Mouse (Mus musculus): ENCODE results near the gene Lsm3. TPM values are rescaled to one million over a fixed set of nuclear protein-coding genes. Genes with fewer than 3 reads are reported as not detected.
"Not testable (repeated sequence)": the region's sequence is repeated elsewhere in the genome, so short reads cannot be mapped to it uniquely, and the experiment has no call there.

The Lsm3 gene
- polyA plus RNA-seq (2016; fragmentation: Nextera tagmentation; extraction: Ambion mirVana), result 216 and 231 TPM in 2 replicates

GRCm38 (mm10) chr6:91515545-91516449 lies at the start of gene Lsm3, which contains the start of gene Xpc:
TSS of gene Lsm3 (plus strand) at chr6:91515928.
TSS of gene Xpc (minus strand) at chr6:91515888.
- no peaks in the 10 kb centered on the region for H3K9me3 ChIP-seq
- H3K4me1 ChIP-seq, result peaks cover 15% of the 10 kb centered on the region
- under 1% methylated on average over 80 of the region's 80 CpGs for WGBS
- peaks cover 30% of the 10 kb centered on the region for H3K36me3 ChIP-seq
- peak within 1 kb of the TSS; percentile 66 for H3K4me2 ChIP-seq (replicated peaks)
- H3K4me3 ChIP-seq, result peak within 1 kb of the TSS; percentile 82
- H3K27ac ChIP-seq (replicated peaks), result peak within 1 kb of the TSS; percentile 64; the same call in 1 of the 2 replicates
- H3K27me3 ChIP-seq, result no peaks in the 10 kb centered on the region
- ATAC-seq (ENCODE audit: low FRiP score, low read depth), result peak; percentile 99
- H3K9ac ChIP-seq (replicated peaks), result peak within 1 kb of the TSS; percentile 86

- H3K27ac ChIP-seq (replicated peaks), result no peak overlapping the region
- peaks cover 6% of the 10 kb centered on the region for H3K4me1 ChIP-seq
- H3K9ac ChIP-seq (replicated peaks), result no peak overlapping the region
- no peak overlapping the region for H3K4me2 ChIP-seq (replicated peaks)
- peaks cover 49% of the 10 kb centered on the region for H3K36me3 ChIP-seq
- ATAC-seq (ENCODE audit: low FRiP score, low read depth), result no peak
- 81% methylated on average over 1 of the region's 1 CpGs for WGBS
- no peaks in the 10 kb centered on the region for H3K27me3 ChIP-seq
- H3K4me3 ChIP-seq, result no peak overlapping the region
- no peaks in the 10 kb centered on the region for H3K9me3 ChIP-seq
These were observed 48.6 kb upstream of the Lsm3 start for GRCm38 (mm10) chr6:91467106-91467505.

GRCm38 (mm10) chr6:91470712-91471111 lies 45.0 kb upstream of the Lsm3 start:
- Histone ChIP-seq H3K27me3 (no peaks in the 10 kb centered on the region), H3K4me3 (no peak overlapping the region), H3K9ac (replicated peaks) (no peak overlapping the region), H3K4me1 (peaks cover 32% of the 10 kb centered on the region), H3K36me3 (peaks cover 21% of the 10 kb centered on the region), H3K4me2 (replicated peaks) (no peak overlapping the region), H3K27ac (replicated peaks) (no peak overlapping the region), H3K9me3 (no peaks in the 10 kb centered on the region)
- 82% methylated on average over 2 of the region's 2 CpGs for WGBS
- ATAC-seq (ENCODE audit: low FRiP score, low read depth), result no peak

- not testable (repeated sequence) for H3K27ac ChIP-seq (replicated peaks); H3K9ac ChIP-seq (replicated peaks); ATAC-seq (ENCODE audit: low FRiP score, low read depth); H3K9me3 ChIP-seq; H3K4me3 ChIP-seq; H3K4me2 ChIP-seq (replicated peaks); H3K27me3 ChIP-seq
- peaks cover 20% of the 10 kb centered on the region for H3K36me3 ChIP-seq
- WGBS, result 88% methylated on average over 3 of the region's 3 CpGs
- peaks cover 34% of the 10 kb centered on the region for H3K4me1 ChIP-seq
These were observed 44.3 kb upstream of the Lsm3 start for GRCm38 (mm10) chr6:91471427-91471826.

- Histone ChIP-seq H3K9me3 (no peaks in the 10 kb centered on the region), H3K36me3 (peaks cover 20% of the 10 kb centered on the region), H3K4me1 (peaks cover 34% of the 10 kb centered on the region), H3K9ac (replicated peaks) (peak overlapping the region; percentile 76), H3K4me3 (peak overlapping the region; percentile 78), H3K4me2 (replicated peaks) (peak overlapping the region; percentile 67), H3K27me3 (no peaks in the 10 kb centered on the region), H3K27ac (replicated peaks) (no peak overlapping the region)
- 32% methylated on average over 6 of the region's 6 CpGs for WGBS
- no peak for ATAC-seq (ENCODE audit: low FRiP score, low read depth)
These were observed 43.4 kb upstream of the Lsm3 start for GRCm38 (mm10) chr6:91472319-91472718.

- WGBS, result under 1% methylated on average over 74 of the region's 74 CpGs
- ATAC-seq (ENCODE audit: low FRiP score, low read depth), result peak; percentile 97
- Histone ChIP-seq H3K4me3 (peak within 1 kb of the TSS; percentile 78), H3K4me2 (replicated peaks) (peak within 1 kb of the TSS; percentile 86), H3K27me3 (no peaks in the 10 kb centered on the region), H3K9me3 (no peaks in the 10 kb centered on the region), H3K27ac (replicated peaks) (0 out of 2 replicates have a peak within 1 kb of the TSS, but pooled peaks have one; percentile 22), H3K9ac (replicated peaks) (peak within 1 kb of the TSS; percentile 78), H3K36me3 (peaks cover 24% of the 10 kb centered on the region), H3K4me1 (peaks cover 34% of the 10 kb centered on the region)
These were observed 42.6 kb upstream of the Lsm3 start, which contains the start of the genes Chchd4 and Tmem43 for GRCm38 (mm10) chr6:91472868-91473804. TSS of gene Chchd4 (minus strand) at chr6:91473546. TSS of gene Tmem43 (plus strand) at chr6:91473703.

- under 1% methylated on average over 27 of the region's 27 CpGs for WGBS
- Histone ChIP-seq H3K4me2 (replicated peaks) (peak overlapping the region; percentile 86), H3K36me3 (peaks cover 31% of the 10 kb centered on the region), H3K9ac (replicated peaks) (peak overlapping the region; percentile 78), H3K27me3 (no peaks in the 10 kb centered on the region), H3K4me1 (peaks cover 34% of the 10 kb centered on the region), H3K4me3 (peak overlapping the region; percentile 78), H3K27ac (replicated peaks) (0 out of 2 replicates have a peak overlapping the region, but pooled peaks have one; percentile 22), H3K9me3 (no peaks in the 10 kb centered on the region)
- ATAC-seq (ENCODE audit: low FRiP score, low read depth), result peak; percentile 66
These were observed 41.8 kb upstream of the Lsm3 start for GRCm38 (mm10) chr6:91473805-91474440.

- H3K9ac ChIP-seq (replicated peaks), result peak overlapping the region; percentile 78
- no peaks in the 10 kb centered on the region for H3K27me3 ChIP-seq
- peaks cover 38% of the 10 kb centered on the region for H3K36me3 ChIP-seq
- H3K27ac ChIP-seq (replicated peaks), result no peak overlapping the region
- WGBS, result 70% methylated on average over 9 of the region's 9 CpGs
- peak overlapping the region; percentile 86 for H3K4me2 ChIP-seq (replicated peaks)
- H3K9me3 ChIP-seq, result no peaks in the 10 kb centered on the region
- H3K4me3 ChIP-seq, result peak overlapping the region; percentile 78
- H3K4me1 ChIP-seq, result peaks cover 34% of the 10 kb centered on the region
- ATAC-seq (ENCODE audit: low FRiP score, low read depth), result no peak
These were observed 41.1 kb upstream of the Lsm3 start for GRCm38 (mm10) chr6:91474441-91475190.

- Histone ChIP-seq H3K4me1 (peaks cover 34% of the 10 kb centered on the region), H3K36me3 (peaks cover 58% of the 10 kb centered on the region), H3K4me3 (no peak overlapping the region), H3K27me3 (no peaks in the 10 kb centered on the region), H3K9me3 (no peaks in the 10 kb centered on the region), H3K4me2 (replicated peaks) (no peak overlapping the region), H3K27ac (replicated peaks) (no peak overlapping the region), H3K9ac (replicated peaks) (no peak overlapping the region)
- no peak for ATAC-seq (ENCODE audit: low FRiP score, low read depth)
- WGBS, result 94% methylated on average over 2 of the region's 2 CpGs
These were observed 39.2 kb upstream of the Lsm3 start for GRCm38 (mm10) chr6:91476541-91476940.

- no peak overlapping the region for H3K27ac ChIP-seq (replicated peaks)
- peaks cover 100% of the 10 kb centered on the region for H3K36me3 ChIP-seq
- 95% methylated on average over 2 of the region's 2 CpGs for WGBS
These were observed 32.4 kb upstream of the Lsm3 start for GRCm38 (mm10) chr6:91483371-91483770.

More at GRCm38 (mm10) chr6:91483371-91483770, 32.4 kb upstream of the Lsm3 start:
- Histone ChIP-seq H3K4me3 (no peak overlapping the region), H3K4me1 (no peaks in the 10 kb centered on the region), H3K4me2 (replicated peaks) (no peak overlapping the region), H3K9ac (replicated peaks) (no peak overlapping the region), H3K9me3 (no peaks in the 10 kb centered on the region), H3K27me3 (no peaks in the 10 kb centered on the region)
- ATAC-seq (ENCODE audit: low FRiP score, low read depth), result no peak

Data from midbrain, embryonic 12.5 days (tissue).